22 mouse cellular contexts compared by ENCODE assay signal in the genomic region with DNA sequence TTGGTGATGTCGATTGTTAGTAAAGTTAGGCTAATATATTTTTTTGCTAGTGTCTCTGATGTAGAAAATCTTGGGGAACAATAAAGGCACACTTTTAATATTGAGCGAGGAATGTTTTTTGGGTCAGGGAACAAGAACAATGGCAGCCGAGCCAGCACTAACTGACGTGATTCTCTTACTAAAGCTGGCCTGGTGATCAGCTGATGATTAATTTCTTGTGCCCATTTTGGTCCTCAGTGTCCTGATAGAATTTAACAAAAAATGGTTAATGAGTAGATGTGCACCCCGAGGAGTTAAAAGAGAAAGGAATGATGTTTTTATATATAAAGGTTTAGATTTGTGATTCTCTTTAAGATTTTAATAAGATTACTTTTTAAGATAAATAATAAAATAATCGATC.
DNase-seq lines count a peak whose midpoint lies in the region; TF ChIP-seq lines count a peak whose summit lies in the region.
"Had no signal": no experiment of that assay in that cellular context is flagged by ENCODE, and none has a peak within 500 bp of the region (broad histone marks: within the 10 kb centered on the region; RNA-seq: fewer than 3 reads in every experiment).

No protein-coding gene starts in this region.

- H3K9ac ChIP-seq in heart, adult 2 months (ENCODE audit: low read depth, low read length) = no peak overlapping the region
- H3K9ac ChIP-seq: embryonic facial prominence, embryonic 12.5 days; forebrain, embryonic 13.5 days; forebrain, embryonic 15.5 days had no signal

- H3K36me3 ChIP-seq in heart, adult 2 months (ENCODE audit: control insufficient read depth, insufficient read depth, low read length) = no peaks in the 10 kb centered on the region; the same call in 1 of the 2 replicates
- H3K36me3 ChIP-seq in thymus, adult 2 months (ENCODE audit: control insufficient read depth, insufficient read depth, low read length) = no peaks in the 10 kb centered on the region
- H3K36me3 ChIP-seq: embryonic facial prominence, embryonic 10.5 days; embryonic facial prominence, embryonic 12.5 days; forebrain, embryonic 15.5 days; G1E had no signal

- TF ChIP-seq EP300 in heart, adult 2 months (IDR thresholded peaks at IDR 0.05; ENCODE audit: insufficient read depth, low read depth, low read length) = no peak

- no peaks in the 10 kb centered on the region for H3K79me2 ChIP-seq in heart, adult 2 months (replicated peaks; ENCODE audit: control insufficient read depth, insufficient read depth, low read length)

- no peak for TF ChIP-seq POLR2A in heart, adult 2 months (IDR thresholded peaks at IDR 0.05; ENCODE audit: insufficient read depth, low read depth, low read length)
- no peak for TF ChIP-seq POLR2A in thymus, adult 2 months (IDR thresholded peaks at IDR 0.05; ENCODE audit: control insufficient read depth, extremely low read depth, insufficient read depth, low read length, poor library complexity)

- no peak overlapping the region for H3K27ac ChIP-seq in heart, adult 2 months
- no peak overlapping the region for H3K27ac ChIP-seq in thymus, adult 2 months (ENCODE audit: control insufficient read depth, insufficient read depth, low read length)
- H3K27ac ChIP-seq: embryonic facial prominence, embryonic 10.5 days; embryonic facial prominence, embryonic 12.5 days; forebrain, embryonic 13.5 days; forebrain, embryonic 15.5 days had no signal

- DNase-seq in heart, adult 11 months = peak; percentile 1
- DNase-seq in heart, adult 2 months = no peak
- peak; percentile 67 for DNase-seq in kidney, adult 9 months
- no peak for DNase-seq in kidney, adult 11 months
- peak; percentile 32 for DNase-seq in Muller cell, postnatal 12 days (ENCODE audit: inconsistent ontology term)
- DNase-seq in retina, postnatal 1 day = peak; percentile 42
- DNase-seq in thymus, adult 2 months = no peak
- DNase-seq: adrenal gland, adult 2 months; adrenal gland, postnatal 10 days; adrenal gland, postnatal 25 days; B cell, adult 2 months; cerebellum, adult 11 months; cerebellum, adult 18-20 months; cerebellum, adult 9-10 months; cerebellum, postnatal 10 days; cerebellum, postnatal 25 days had no signal

- no peak for TF ChIP-seq CTCF in heart, adult 2 months (IDR thresholded peaks at IDR 0.05)
- no peak for TF ChIP-seq CTCF in thymus, adult 2 months (IDR thresholded peaks at IDR 0.05; ENCODE audit: borderline replicate concordance, control insufficient read depth, extremely low read depth, insufficient read depth, low read length, poor library complexity)

- H3K4me1 ChIP-seq in heart, adult 2 months (ENCODE audit: control insufficient read depth, insufficient read depth, low read length) = peaks cover 5% of the 10 kb centered on the region
- peaks cover 3% of the 10 kb centered on the region for H3K4me1 ChIP-seq in thymus, adult 2 months (replicated peaks; ENCODE audit: control insufficient read depth, insufficient read depth, low read length)
- H3K4me1 ChIP-seq: embryonic facial prominence, embryonic 10.5 days; embryonic facial prominence, embryonic 12.5 days; forebrain, embryonic 13.5 days; forebrain, embryonic 15.5 days had no signal

- intact Hi-C loops in heart, adult 2 months (cut with DNase I) = no loop called here

- H3K27me3 ChIP-seq in heart, adult 2 months (ENCODE audit: control insufficient read depth, insufficient read depth, low read length) = no peaks in the 10 kb centered on the region
- no peaks in the 10 kb centered on the region for H3K27me3 ChIP-seq in thymus, adult 2 months (ENCODE audit: control insufficient read depth, insufficient read depth, low read length)
- H3K27me3 ChIP-seq: CH12.LX; embryonic facial prominence, embryonic 12.5 days; forebrain, embryonic 13.5 days; forebrain, embryonic 15.5 days had no signal

- H3K4me3 ChIP-seq in heart, adult 2 months = no peak overlapping the region
- H3K4me3 ChIP-seq in thymus, adult 2 months (ENCODE audit: control insufficient read depth, insufficient read depth, low read length) = no peak overlapping the region
- H3K4me3 ChIP-seq: embryonic facial prominence, embryonic 10.5 days; embryonic facial prominence, embryonic 12.5 days; forebrain, embryonic 13.5 days; forebrain, embryonic 15.5 days had no signal

- 93% methylated on average over 6 of the region's 6 CpGs for WGBS in heart, adult 2 months
- WGBS in thymus, adult 2 months = 94% methylated on average over 6 of the region's 6 CpGs

Comparison
In these comparisons a context has a peak if more than half of its experiments do, and no peak if none do; other contexts are left out.
1. DNase-seq: peak in heart, adult 11 months (single experiment), kidney, adult 9 months (single experiment), Muller cell, postnatal 12 days (single experiment) and retina, postnatal 1 day (single experiment); none in heart, adult 2 months (0 of 2), kidney, adult 11 months (single experiment) and thymus, adult 2 months (single experiment).